9 mouse cellular contexts compared by ENCODE assay signal in genomic region chr2:92840009-92840408, GRCm38 (mm10).
DNase-seq lines count a peak whose midpoint lies in the region; ATAC-seq and TF ChIP-seq lines count a peak whose summit lies in the region.
"Had no signal": no experiment of that assay in that cellular context is flagged by ENCODE, and none has a peak within 500 bp of the region (broad histone marks: within the 10 kb centered on the region; RNA-seq: fewer than 3 reads in every experiment).

No protein-coding gene starts in this region.

- H3K4me1 ChIP-seq in heart, postnatal 0 days (ENCODE audit: control insufficient read depth, insufficient read depth), result no peaks in the 10 kb centered on the region
- peaks cover 6% of the 10 kb centered on the region for H3K4me1 ChIP-seq in heart, embryonic 12.5 days (replicated peaks)
- H3K4me1 ChIP-seq in midbrain, embryonic 13.5 days (replicated peaks), result peaks cover 14% of the 10 kb centered on the region
- H3K4me1 ChIP-seq: liver, embryonic 15.5 days had no signal

- H3K9me3 ChIP-seq in heart, postnatal 0 days (replicated peaks; ENCODE audit: control insufficient read depth, low read length), result no peaks in the 10 kb centered on the region
- H3K9me3 ChIP-seq in heart, embryonic 12.5 days (replicated peaks), result no peaks in the 10 kb centered on the region
- H3K9me3 ChIP-seq in midbrain, embryonic 13.5 days, result no peaks in the 10 kb centered on the region
- H3K9me3 ChIP-seq: liver, embryonic 15.5 days had no signal

- peak; percentile 60 for TF ChIP-seq CTCF in heart, postnatal 0 days (IDR thresholded peaks at IDR 0.05; ENCODE audit: low read depth)
- TF ChIP-seq CTCF in left cerebral cortex, adult 2 months (IDR thresholded peaks at IDR 0.05), result peak; percentile 69

- no peak for DNase-seq in heart, postnatal 0 days (ENCODE audit: low spot score)
- DNase-seq in R1 (ENCODE audit: low read depth, low spot score), result peak; percentile 57
- DNase-seq in heart, postnatal 14 days, result peak; percentile 40 to 65
- peak; percentile 78 to 86 for DNase-seq in left cerebral cortex, adult 2 months (ENCODE audit: extremely low spot score in 1 of 2, low spot score in 2 of 2)
- peak; percentile 13 for DNase-seq in thymus, postnatal 0 days (ENCODE audit: low spot score)

- intact Hi-C loops in heart, postnatal 14 days (cut with DNase I), result no loop called here
- intact Hi-C loops in left cerebral cortex, adult 2 months (cut with DNase I), result loop anchor here (1.0 kb wide), 1 partner anchor 355 kb away; no protein-coding TSS in a partner anchor

- TF ChIP-seq EP300 in heart, postnatal 0 days (IDR thresholded peaks at IDR 0.05; ENCODE audit: low read depth), result no peak

- no peak overlapping the region for H3K4me3 ChIP-seq in heart, postnatal 0 days (ENCODE audit: low read depth, low read length)
- H3K4me3 ChIP-seq in heart, embryonic 12.5 days, result no peak overlapping the region
- no peak overlapping the region for H3K4me3 ChIP-seq in left cerebral cortex, adult 2 months
- no peak overlapping the region for H3K4me3 ChIP-seq in midbrain, embryonic 13.5 days (replicated peaks)
- H3K4me3 ChIP-seq: liver, embryonic 15.5 days had no signal

- no peaks in the 10 kb centered on the region for H3K36me3 ChIP-seq in heart, postnatal 0 days (replicated peaks; ENCODE audit: control insufficient read depth, insufficient read depth, low read length)
- no peaks in the 10 kb centered on the region for H3K36me3 ChIP-seq in heart, embryonic 12.5 days
- no peaks in the 10 kb centered on the region for H3K36me3 ChIP-seq in midbrain, embryonic 13.5 days
- H3K36me3 ChIP-seq: liver, embryonic 15.5 days had no signal

- H3K9ac ChIP-seq in heart, postnatal 0 days (replicated peaks; ENCODE audit: low read depth, low read length), result no peak overlapping the region
- no peak overlapping the region for H3K9ac ChIP-seq in heart, embryonic 12.5 days
- no peak overlapping the region for H3K9ac ChIP-seq in midbrain, embryonic 13.5 days (replicated peaks)
- H3K9ac ChIP-seq: liver, embryonic 15.5 days had no signal

- H3K4me2 ChIP-seq in heart, postnatal 0 days (ENCODE audit: low read depth, low read length), result no peak overlapping the region
- H3K4me2 ChIP-seq in heart, embryonic 12.5 days, result no peak overlapping the region
- no peak overlapping the region for H3K4me2 ChIP-seq in midbrain, embryonic 13.5 days (replicated peaks)
- H3K4me2 ChIP-seq: liver, embryonic 15.5 days had no signal

- WGBS in heart, postnatal 0 days, result 20% methylated on average over 4 of the region's 4 CpGs
- WGBS in heart, embryonic 12.5 days, result 18% methylated on average over 4 of the region's 4 CpGs
- WGBS in midbrain, embryonic 13.5 days, result 18% methylated on average over 4 of the region's 4 CpGs

- no peaks in the 10 kb centered on the region for H3K27me3 ChIP-seq in heart, postnatal 0 days (ENCODE audit: control insufficient read depth, insufficient read depth, low read length)
- H3K27me3 ChIP-seq in heart, embryonic 12.5 days (replicated peaks), result 0 out of 2 replicates have a peak, but pooled peaks cover 12% of the 10 kb centered on the region
- H3K27me3 ChIP-seq in midbrain, embryonic 13.5 days, result peaks cover 11% of the 10 kb centered on the region; the same call in 1 of the 2 replicates
- H3K27me3 ChIP-seq: liver, embryonic 15.5 days had no signal

- no peak for ATAC-seq in heart, postnatal 0 days (ENCODE audit: insufficient read depth, low read depth)
- no peak for ATAC-seq in heart, embryonic 12.5 days (ENCODE audit: insufficient number of reproducible peaks, low FRiP score)
- peak; percentile 68 for ATAC-seq in common myeloid progenitor, adult 5-6 weeks (replicated peaks; ENCODE audit: low read depth, poor library complexity, severe bottlenecking)
- ATAC-seq in midbrain, embryonic 13.5 days, result peak; percentile 72; the same call in 1 of the 2 replicates

- H3K27ac ChIP-seq in heart, postnatal 0 days (ENCODE audit: low read depth), result no peak overlapping the region
- H3K27ac ChIP-seq in heart, embryonic 12.5 days (ENCODE audit: poor library complexity, severe bottlenecking), result no peak overlapping the region
- H3K27ac ChIP-seq in left cerebral cortex, adult 2 months, result no peak overlapping the region
- no peak overlapping the region for H3K27ac ChIP-seq in midbrain, embryonic 13.5 days
- H3K27ac ChIP-seq: liver, embryonic 15.5 days had no signal

Comparison
In these comparisons a context has a peak if more than half of its experiments do, and no peak if none do; other contexts are left out.
1. ATAC-seq: peak in common myeloid progenitor, adult 5-6 weeks (single experiment) and midbrain, embryonic 13.5 days (single experiment); none in heart, postnatal 0 days (single experiment) and heart, embryonic 12.5 days (single experiment).